Mouse (Mus musculus): ENCODE data around the gene Rab37. TPM values are rescaled to one million over a fixed set of nuclear protein-coding genes. Genes with fewer than 3 reads are reported as not detected.
A peak's percentile ranks its signal among the peaks of the same experiment; 100 is the strongest.

Gene Rab37
- total RNA-seq (2021) = 1 to 10 TPM; 3.3 to 3.4 TPM
- long read RNA-seq, experiment 1, partial matches to known transcripts = 0 of 1 reads
- long read RNA-seq, experiment 1, other reads (novel, unspliced or antisense) = 0 of 1 reads
- long read RNA-seq, experiment 2, partial matches to known transcripts = 0 of 1 reads
- long read RNA-seq, experiment 2, other reads (novel, unspliced or antisense) = 1 of 1 reads

DNA sequence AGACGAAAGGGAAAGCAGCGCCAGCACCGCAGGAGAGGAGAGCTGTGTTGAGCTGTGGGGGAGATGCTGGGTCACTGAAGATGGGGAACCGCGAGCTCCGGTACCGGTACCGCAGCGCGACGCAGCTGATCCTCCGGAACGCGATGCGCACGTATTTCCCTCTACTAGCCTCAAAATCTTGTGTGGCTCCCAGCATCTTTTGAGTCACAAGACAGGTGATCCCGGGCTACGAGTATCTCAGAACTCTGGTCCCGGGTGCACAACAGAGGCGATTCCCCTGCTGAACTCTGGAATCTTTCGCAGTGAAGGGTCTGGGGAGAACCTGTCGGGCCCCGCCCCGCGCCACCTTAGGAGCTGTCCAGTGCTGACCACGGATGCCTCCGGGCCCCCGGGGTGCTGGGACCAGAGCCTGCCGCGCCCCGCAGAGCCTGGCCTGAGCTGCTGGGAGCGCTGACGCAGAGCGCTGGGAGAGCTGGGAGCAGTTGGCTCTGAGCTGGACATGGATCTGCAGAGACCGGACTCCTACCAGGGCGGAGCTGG is at the start of gene Rab37:
Rab37 (plus strand) TSS at position 70 of the 540 bp plus-strand sequence.
- no peak within 1 kb of the TSS for H3K27ac ChIP-seq
- H3K4me3 ChIP-seq = peak within 1 kb of the TSS; percentile 41
- no peak for TF ChIP-seq CTCF (conservative IDR thresholded peaks at IDR 0.05)
- no peak for DNase-seq (ENCODE audit: low spot score in 2 of 2)

DNA sequence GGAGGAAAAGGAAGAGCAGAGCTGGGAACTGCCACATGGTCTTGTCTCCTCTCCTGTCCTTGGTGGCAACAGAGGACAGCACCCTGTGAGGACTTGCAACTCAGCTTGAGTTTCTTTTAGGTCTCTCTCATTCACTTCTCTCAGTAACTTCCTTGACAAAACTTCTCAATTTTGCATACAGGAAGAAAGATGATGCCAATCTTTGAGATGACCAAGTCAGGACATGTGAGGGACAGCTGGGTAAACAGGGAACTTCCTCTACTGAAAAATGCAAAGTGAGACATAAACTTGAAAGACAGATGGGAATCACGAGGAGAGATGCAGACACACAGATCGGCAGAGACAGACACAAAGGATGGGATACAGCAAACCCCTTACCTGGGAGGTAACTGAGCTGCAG is 43.0 kb upstream of the Rab37 start, which contains the start of gene Cd300ld3:
Cd300ld3 (minus strand) TSS at position 151 of the 400 bp plus-strand sequence.
- DNase-seq (ENCODE audit: low spot score in 2 of 2) = no peak
- no peak for TF ChIP-seq CTCF (conservative IDR thresholded peaks at IDR 0.05)
- H3K27ac ChIP-seq = no peak within 1 kb of the TSS
- H3K4me3 ChIP-seq = no peak within 1 kb of the TSS

DNA sequence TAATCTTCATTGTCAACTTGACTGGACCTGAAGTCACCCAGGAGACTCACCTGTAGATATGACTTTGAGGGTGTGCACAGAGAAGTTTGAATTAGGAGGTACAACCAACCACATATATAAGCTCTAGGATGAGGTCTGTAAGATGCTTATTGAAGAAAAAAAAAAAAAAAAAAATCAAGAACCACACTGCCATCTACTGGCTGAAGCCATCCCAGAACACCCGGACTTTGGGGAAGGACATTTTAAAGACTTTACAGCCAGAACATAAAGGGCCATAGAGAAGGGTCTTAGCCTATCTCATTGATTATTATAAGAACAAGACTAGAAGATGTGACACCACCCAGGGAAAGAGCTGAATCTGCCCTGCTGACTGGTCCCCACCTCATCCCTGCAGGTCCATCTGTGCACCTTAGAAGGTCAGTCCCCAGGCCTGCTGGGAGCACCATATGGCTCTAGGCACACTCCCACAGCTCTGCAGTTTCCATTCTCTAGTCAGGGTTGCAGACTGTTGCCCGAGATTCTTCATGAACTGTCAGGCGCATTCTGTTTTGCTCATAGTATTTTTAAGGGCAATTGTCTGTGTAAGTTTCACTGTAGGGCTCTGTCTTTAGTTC is 41.8 kb upstream of the Rab37 start:
- TF ChIP-seq CTCF (conservative IDR thresholded peaks at IDR 0.05) = peak; percentile 75
- Histone ChIP-seq H3K4me3 (no peak overlapping the region), H3K27ac (peak overlapping the region; percentile 46; the same call in 1 of the 2 replicates)
- DNase-seq (ENCODE audit: low spot score in 2 of 2) = peak in 1 of 2 experiments; percentile 18

DNA sequence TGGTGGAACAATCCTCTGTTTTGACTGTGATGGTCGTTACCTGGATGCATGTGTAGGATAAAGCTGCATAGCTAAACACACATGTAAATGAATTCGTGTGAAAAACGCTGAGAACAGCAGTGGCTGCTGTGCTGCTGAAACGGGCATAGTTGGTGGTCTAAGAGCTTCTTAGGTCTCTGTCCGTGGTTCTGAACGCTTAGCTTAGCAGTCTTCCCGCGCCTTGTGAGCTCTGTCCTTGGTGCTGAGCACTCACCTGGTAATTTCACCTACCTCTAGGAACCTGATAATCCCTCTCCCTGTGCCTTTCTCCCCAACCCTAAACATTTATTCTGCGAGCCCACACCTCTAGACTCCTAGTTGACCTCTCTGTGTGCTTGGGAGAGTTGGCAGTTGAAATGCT is 39.0 kb upstream of the Rab37 start:
- no peak for DNase-seq (ENCODE audit: low spot score in 2 of 2)
- TF ChIP-seq CTCF (conservative IDR thresholded peaks at IDR 0.05) = no peak

DNA sequence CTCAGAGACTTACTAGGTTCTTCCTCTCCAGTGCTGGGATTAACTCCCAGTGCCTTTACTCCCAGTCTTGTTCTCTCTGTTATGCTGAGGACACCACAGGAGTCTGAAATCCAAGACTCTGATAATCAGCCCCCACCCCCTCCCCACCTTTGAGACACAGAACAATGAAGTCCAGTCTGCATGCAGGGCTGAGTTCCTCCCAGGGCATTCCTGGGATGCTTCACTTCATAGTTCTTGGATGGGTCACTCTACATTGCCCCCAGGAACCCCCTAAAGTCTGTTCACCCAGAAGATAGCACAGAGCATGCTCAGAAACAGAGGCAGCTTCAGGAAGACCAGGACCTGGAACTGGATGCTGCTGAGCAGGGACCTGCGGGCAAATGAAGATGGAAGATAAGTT is 38.2 kb upstream of the Rab37 start:
- Histone ChIP-seq H3K27ac (no peak overlapping the region), H3K4me3 (no peak overlapping the region)
- TF ChIP-seq CTCF (conservative IDR thresholded peaks at IDR 0.05) = no peak
- DNase-seq (ENCODE audit: low spot score in 2 of 2) = no peak

More for the DNA sequence above, 39.0 kb upstream of the Rab37 start:
- H3K27ac ChIP-seq = no peak overlapping the region
- no peak overlapping the region for H3K4me3 ChIP-seq

DNA sequence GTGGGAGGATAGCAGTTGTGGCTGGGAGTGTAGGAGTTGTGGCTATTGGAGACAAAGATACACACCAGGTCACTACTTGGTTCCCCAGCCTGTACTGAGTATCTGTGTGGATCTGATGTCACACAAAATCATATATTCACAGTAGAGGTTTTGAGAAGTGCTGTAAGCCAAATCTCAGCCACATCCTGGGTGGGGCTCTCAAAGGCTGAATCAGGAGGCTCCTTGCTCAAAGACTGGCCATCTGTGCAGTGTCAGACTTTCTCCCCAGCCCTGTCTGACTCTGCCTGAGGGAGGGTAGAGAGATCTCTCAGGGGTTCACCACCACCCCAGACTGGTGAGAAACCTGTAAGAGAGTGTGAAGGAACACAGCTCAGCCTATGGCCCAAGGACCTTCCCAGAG is 36.7 kb upstream of the Rab37 start:
- DNase-seq (ENCODE audit: low spot score in 2 of 2) = no peak
- H3K27ac ChIP-seq = no peak overlapping the region
- no peak for TF ChIP-seq CTCF (conservative IDR thresholded peaks at IDR 0.05)
- H3K4me3 ChIP-seq = no peak overlapping the region

DNA sequence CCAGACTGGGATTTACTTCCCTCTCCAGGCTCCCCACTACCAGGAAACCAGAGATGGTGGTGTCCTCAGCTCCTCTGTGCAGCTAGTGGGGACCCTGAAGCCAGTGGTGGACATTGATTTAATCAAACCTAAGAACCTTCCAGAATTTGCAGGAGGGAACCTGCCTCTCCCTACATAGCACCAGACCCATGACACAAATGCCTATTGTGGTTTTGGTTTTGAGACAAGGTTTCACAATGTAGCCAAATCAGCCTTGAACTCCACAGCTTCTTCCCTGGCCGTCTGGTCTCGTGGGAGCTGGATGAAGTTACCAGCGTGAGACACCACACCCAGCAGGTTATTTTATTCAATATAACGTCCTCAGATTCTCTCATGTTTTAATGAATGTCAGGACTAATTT is 32.5 kb upstream of the Rab37 start:
- no peak for TF ChIP-seq CTCF (conservative IDR thresholded peaks at IDR 0.05)
- DNase-seq (ENCODE audit: low spot score in 2 of 2) = no peak
- Histone ChIP-seq H3K4me3 (no peak overlapping the region), H3K27ac (no peak overlapping the region)

DNA sequence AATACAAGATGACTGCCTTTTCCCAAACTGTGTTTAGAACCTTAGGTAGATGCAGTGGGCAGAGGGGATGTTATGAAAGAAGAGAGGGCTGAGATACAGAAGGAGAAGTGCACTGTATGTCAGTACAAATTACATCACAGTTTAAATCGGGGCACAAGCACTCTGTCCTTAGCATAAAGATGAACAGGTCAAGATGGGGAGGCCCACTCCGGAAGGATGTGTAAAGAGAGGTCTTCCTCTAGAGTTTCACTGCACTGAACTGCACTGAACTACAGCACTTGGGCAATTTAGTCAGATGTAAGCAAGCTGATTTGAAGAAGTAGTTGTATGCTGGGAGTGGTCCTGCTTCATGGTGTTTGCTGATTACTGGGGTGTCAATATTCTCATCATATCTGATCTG is 31.4 kb upstream of the Rab37 start:
- no peak for DNase-seq (ENCODE audit: low spot score in 2 of 2)
- no peak for TF ChIP-seq CTCF (conservative IDR thresholded peaks at IDR 0.05)
- Histone ChIP-seq H3K4me3 (no peak overlapping the region), H3K27ac (no peak overlapping the region)

DNA sequence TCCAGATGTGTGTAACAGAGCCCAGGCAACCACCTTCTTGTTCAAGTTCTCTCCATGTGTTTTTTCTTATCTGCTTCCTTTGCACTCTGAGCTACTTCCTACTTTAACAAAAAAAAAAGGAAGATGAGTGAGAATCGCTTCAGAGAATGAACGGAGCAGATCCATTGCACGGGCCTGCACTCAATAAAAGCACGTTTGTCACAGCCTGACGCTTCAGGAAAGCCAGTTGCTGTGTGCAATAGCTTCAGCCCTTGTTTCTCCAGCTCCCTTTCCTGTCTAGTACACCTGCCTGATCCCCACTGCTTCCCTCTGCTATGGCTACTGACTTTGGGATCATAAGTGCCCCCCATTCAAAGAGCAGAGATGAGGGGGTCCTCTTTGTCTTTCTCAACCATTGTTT is 29.2 kb upstream of the Rab37 start, which contains the start of gene Cd300e:
Cd300e (minus strand) TSS at position 101 of the 400 bp plus-strand sequence.
- no peak for TF ChIP-seq CTCF (conservative IDR thresholded peaks at IDR 0.05)
- Histone ChIP-seq H3K4me3 (no peak within 1 kb of the TSS), H3K27ac (no peak within 1 kb of the TSS)
- no peak for DNase-seq (ENCODE audit: low spot score in 2 of 2)

DNA sequence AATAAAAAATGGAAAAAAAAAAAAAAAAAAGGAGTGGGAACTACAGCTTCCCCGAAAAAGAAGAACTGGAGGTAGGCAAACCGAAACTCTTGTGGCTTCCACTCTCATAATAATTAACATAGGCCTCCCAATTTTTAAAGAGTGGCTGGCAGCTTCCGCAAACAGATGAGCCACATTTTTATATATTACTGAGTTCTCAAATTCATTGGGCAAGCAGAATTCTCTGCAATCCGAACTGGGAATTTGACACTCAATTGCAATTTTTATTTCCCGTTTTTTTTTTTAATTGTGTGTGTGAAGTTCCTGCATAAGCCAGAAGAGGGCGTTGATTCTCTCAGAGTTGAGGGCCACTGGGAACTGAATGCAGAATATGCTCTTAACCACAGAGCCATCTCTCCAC is 24.5 kb upstream of the Rab37 start:
- H3K27ac ChIP-seq = no peak overlapping the region
- no peak for DNase-seq (ENCODE audit: low spot score in 2 of 2)
- H3K4me3 ChIP-seq = no peak overlapping the region
- peak; percentile 55 for TF ChIP-seq CTCF (conservative IDR thresholded peaks at IDR 0.05)

DNA sequence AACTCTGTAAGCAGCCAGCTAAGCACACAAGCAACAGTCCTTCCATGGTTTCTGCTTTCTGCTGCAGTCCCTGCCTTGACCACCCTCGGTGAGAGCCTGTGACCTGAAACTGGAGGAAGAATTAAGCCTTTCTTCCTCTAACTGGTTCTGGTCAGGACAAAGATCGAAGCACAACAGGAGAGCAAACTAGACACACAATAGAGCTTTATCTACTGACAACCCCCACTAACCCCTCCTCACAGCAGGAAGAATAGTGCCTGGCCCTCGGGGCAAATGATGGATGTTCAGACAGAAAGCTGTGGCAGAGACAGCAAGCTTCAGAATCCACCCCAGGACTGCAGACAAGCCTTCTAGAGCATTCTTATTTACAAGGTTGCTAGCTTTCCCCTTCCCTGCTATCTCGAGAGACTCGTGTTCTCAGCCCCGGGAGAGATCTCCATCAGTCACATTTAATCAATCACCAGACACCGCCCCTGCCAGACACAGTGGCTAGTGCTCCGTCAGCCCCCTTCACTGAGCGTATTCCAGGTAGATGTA is 20.1 kb upstream of the Rab37 start:
- no peak overlapping the region for H3K27ac ChIP-seq

DNA sequence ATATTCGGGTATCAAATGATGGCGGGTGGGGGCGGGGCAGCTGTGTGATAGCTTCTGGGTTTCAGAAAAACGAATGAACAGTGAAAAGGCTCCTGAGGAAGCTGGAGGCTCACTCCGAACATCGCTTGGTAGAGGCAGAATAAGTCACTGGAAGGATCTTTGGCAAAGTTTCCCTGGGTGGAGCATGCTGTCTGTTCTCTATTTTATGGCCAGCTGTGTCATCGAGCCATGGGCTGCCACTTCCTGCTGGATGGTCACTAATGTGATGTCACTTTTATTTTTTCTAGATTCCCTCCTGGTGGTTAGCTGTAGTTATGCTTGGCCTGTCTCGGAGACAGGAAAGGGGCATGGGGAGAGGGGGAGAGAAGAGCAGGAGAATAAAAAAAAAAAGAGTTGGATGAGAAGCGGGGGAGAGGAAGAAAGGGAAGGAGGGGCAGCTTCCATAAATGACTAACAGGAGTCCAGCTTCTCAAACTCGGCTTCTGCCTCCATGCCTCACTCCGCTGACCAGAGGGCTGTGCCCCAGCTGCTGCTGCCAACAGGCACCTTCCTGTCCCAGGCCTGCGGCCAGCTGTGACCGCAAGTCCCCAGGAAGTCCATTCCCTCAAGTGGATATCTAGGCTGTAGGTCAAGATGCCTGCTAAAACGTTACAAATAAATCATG is 19.5 kb upstream of the Rab37 start:
- Histone ChIP-seq H3K4me3 (no peak overlapping the region), H3K27ac (no peak overlapping the region)
- no peak for DNase-seq (ENCODE audit: low spot score in 2 of 2)
- TF ChIP-seq CTCF (conservative IDR thresholded peaks at IDR 0.05) = no peak

More for the DNA sequence above, 20.1 kb upstream of the Rab37 start:
- no peak for DNase-seq (ENCODE audit: low spot score in 2 of 2)
- H3K4me3 ChIP-seq = no peak overlapping the region
- TF ChIP-seq CTCF (conservative IDR thresholded peaks at IDR 0.05) = no peak

DNA sequence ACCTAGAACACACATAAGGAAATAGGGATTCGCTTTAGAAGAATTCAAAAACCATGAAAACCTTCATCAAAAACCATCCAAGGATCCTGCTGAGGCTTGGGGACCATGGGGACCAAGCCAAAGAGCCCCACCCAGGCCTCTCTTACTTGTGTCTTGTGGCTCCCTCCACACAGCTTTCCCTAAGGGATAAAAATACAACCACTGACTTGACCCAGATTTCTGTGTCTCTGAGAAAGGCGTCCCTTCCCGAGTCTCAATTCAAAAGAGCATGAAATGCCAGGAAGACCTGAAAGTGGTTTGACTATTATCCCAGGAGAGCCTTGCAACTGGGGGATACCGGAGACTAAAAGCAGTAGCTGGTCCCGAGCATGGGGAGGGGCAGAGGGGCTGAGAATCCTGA is 18.2 kb upstream of the Rab37 start:
- no peak for DNase-seq (ENCODE audit: low spot score in 2 of 2)
- H3K4me3 ChIP-seq = no peak overlapping the region
- no peak for TF ChIP-seq CTCF (conservative IDR thresholded peaks at IDR 0.05)
- H3K27ac ChIP-seq = no peak overlapping the region
